Mouse (Mus musculus): Measurements from ENCODE around the gene Amh. TPM values are rescaled to one million over a fixed set of nuclear protein-coding genes. Genes with fewer than 3 reads are reported as not detected.

Amh gene
- polyA plus RNA-seq, 1 experiment from 2014 or later = not detected

- peak within 1 kb of the TSS; percentile 99 for H3K9ac ChIP-seq
- peaks cover 63% of the 10 kb centered on the region for H3K36me3 ChIP-seq
Measured at GRCm38 (mm10) chr10:80798150-80799006, 6.7 kb upstream of the Amh start, which contains the start of the genes Sf3a2 and Plekhj1. Gene Sf3a2 (plus strand): TSS chr10:80798198. Gene Plekhj1 (minus strand): TSS chr10:80798626.

GRCm38 (mm10) chr10:80799070-80799566, 5.9 kb upstream of the Amh start:
- peak overlapping the region; percentile 93 for H3K4me3 ChIP-seq
- peaks cover 63% of the 10 kb centered on the region for H3K36me3 ChIP-seq
- H3K4me2 ChIP-seq = peak overlapping the region; percentile 83
- no peak for ATAC-seq (ENCODE audit: insufficient number of reproducible peaks, insufficient read depth, low FRiP score, low TSS enrichment, low read depth)
- peaks cover 27% of the 10 kb centered on the region for H3K4me1 ChIP-seq
- peak overlapping the region; percentile 99 for H3K9ac ChIP-seq
- 3% methylated on average over 18 of the region's 18 CpGs for WGBS
- H3K27ac ChIP-seq = peak overlapping the region; percentile 97
- H3K27me3 ChIP-seq = no peaks in the 10 kb centered on the region
- no peaks in the 10 kb centered on the region for H3K9me3 ChIP-seq

More at GRCm38 (mm10) chr10:80798150-80799006, 6.7 kb upstream of the Amh start, which contains the start of the genes Sf3a2 and Plekhj1:
- Histone ChIP-seq H3K4me2 (peak within 1 kb of the TSS; percentile 83), H3K9me3 (no peaks in the 10 kb centered on the region), H3K4me1 (peaks cover 27% of the 10 kb centered on the region), H3K27me3 (no peaks in the 10 kb centered on the region), H3K4me3 (peak within 1 kb of the TSS; percentile 93), H3K27ac (peak within 1 kb of the TSS; percentile 97)
- peak; percentile 80 for ATAC-seq (ENCODE audit: insufficient number of reproducible peaks, insufficient read depth, low FRiP score, low TSS enrichment, low read depth)
- WGBS = under 1% methylated on average over 104 of the region's 104 CpGs

GRCm38 (mm10) chr10:80802204-80802912, 2.7 kb upstream of the Amh start:
- 84% methylated on average over 10 of the region's 10 CpGs for WGBS
- Histone ChIP-seq H3K4me3 (no peak overlapping the region), H3K4me1 (peaks cover 28% of the 10 kb centered on the region), H3K27ac (no peak overlapping the region), H3K9me3 (no peaks in the 10 kb centered on the region), H3K27me3 (0 out of 2 replicates have a peak, but pooled peaks cover 9% of the 10 kb centered on the region), H3K36me3 (peaks cover 52% of the 10 kb centered on the region), H3K4me2 (no peak overlapping the region), H3K9ac (peak overlapping the region; percentile 40; the same call in 1 of the 2 replicates)
- ATAC-seq (ENCODE audit: insufficient number of reproducible peaks, insufficient read depth, low FRiP score, low TSS enrichment, low read depth) = no peak

GRCm38 (mm10) chr10:80802996-80803395, 2.0 kb upstream of the Amh start:
- H3K9me3 ChIP-seq = no peaks in the 10 kb centered on the region
- no peak overlapping the region for H3K9ac ChIP-seq
- no peak for ATAC-seq (ENCODE audit: insufficient number of reproducible peaks, insufficient read depth, low FRiP score, low TSS enrichment, low read depth)
- H3K4me1 ChIP-seq = peaks cover 35% of the 10 kb centered on the region
- WGBS = 79% methylated on average over 3 of the region's 3 CpGs
- no peak overlapping the region for H3K4me3 ChIP-seq
- peaks cover 12% of the 10 kb centered on the region for H3K27me3 ChIP-seq
- no peak overlapping the region for H3K4me2 ChIP-seq
- no peak overlapping the region; the same call in 1 of the 2 replicates for H3K27ac ChIP-seq
- peaks cover 52% of the 10 kb centered on the region for H3K36me3 ChIP-seq

- no peak for ATAC-seq (ENCODE audit: insufficient number of reproducible peaks, insufficient read depth, low FRiP score, low TSS enrichment, low read depth)
- no peak overlapping the region for H3K4me3 ChIP-seq
- no peak overlapping the region for H3K27ac ChIP-seq
- peaks cover 26% of the 10 kb centered on the region for H3K27me3 ChIP-seq
- peak overlapping the region; percentile 32; the same call in 1 of the 2 replicates for H3K9ac ChIP-seq
- peaks cover 52% of the 10 kb centered on the region for H3K36me3 ChIP-seq
- H3K9me3 ChIP-seq = no peaks in the 10 kb centered on the region
- 100% methylated on average over 2 of the region's 2 CpGs for WGBS
- no peak overlapping the region for H3K4me2 ChIP-seq
- H3K4me1 ChIP-seq = peaks cover 47% of the 10 kb centered on the region
Measured at GRCm38 (mm10) chr10:80804340-80804739, 703 bp upstream of the Amh start.

- WGBS = 73% methylated on average over 5 of the region's 5 CpGs
- Histone ChIP-seq H3K4me2 (no peak overlapping the region), H3K36me3 (peaks cover 52% of the 10 kb centered on the region), H3K27me3 (peaks cover 35% of the 10 kb centered on the region), H3K9me3 (no peaks in the 10 kb centered on the region), H3K4me3 (no peak overlapping the region), H3K27ac (no peak overlapping the region), H3K9ac (0 out of 2 replicates have a peak overlapping the region, but pooled peaks have one; percentile 32), H3K4me1 (peaks cover 43% of the 10 kb centered on the region)
- ATAC-seq (ENCODE audit: insufficient number of reproducible peaks, insufficient read depth, low FRiP score, low TSS enrichment, low read depth) = no peak
Measured at GRCm38 (mm10) chr10:80805322-80805721, 279 bp downstream of the Amh start.

GRCm38 (mm10) chr10:80805925-80806324, 882 bp downstream of the Amh start:
- H3K36me3 ChIP-seq = peaks cover 46% of the 10 kb centered on the region
- peaks cover 42% of the 10 kb centered on the region for H3K4me1 ChIP-seq
- peaks cover 41% of the 10 kb centered on the region for H3K27me3 ChIP-seq
- ATAC-seq (ENCODE audit: insufficient number of reproducible peaks, insufficient read depth, low FRiP score, low TSS enrichment, low read depth) = no peak
- WGBS = 20% methylated on average over 3 of the region's 3 CpGs
- no peaks in the 10 kb centered on the region for H3K9me3 ChIP-seq
- H3K4me3 ChIP-seq = 0 out of 2 replicates have a peak overlapping the region, but pooled peaks have one; percentile 51
- no peak overlapping the region for H3K9ac ChIP-seq
- no peak overlapping the region for H3K27ac ChIP-seq
- peak overlapping the region; percentile 94; the same call in 1 of the 2 replicates for H3K4me2 ChIP-seq

- H3K36me3 ChIP-seq = peaks cover 40% of the 10 kb centered on the region
- no peaks in the 10 kb centered on the region for H3K9me3 ChIP-seq
- peak overlapping the region; percentile 51 for H3K4me3 ChIP-seq
- peaks cover 46% of the 10 kb centered on the region for H3K27me3 ChIP-seq
- H3K4me2 ChIP-seq = peak overlapping the region; percentile 94
- peaks cover 42% of the 10 kb centered on the region for H3K4me1 ChIP-seq
- peak overlapping the region; percentile 88 for H3K27ac ChIP-seq
- no peak for ATAC-seq (ENCODE audit: insufficient number of reproducible peaks, insufficient read depth, low FRiP score, low TSS enrichment, low read depth)
- 43% methylated on average over 34 of the region's 34 CpGs for WGBS
- H3K9ac ChIP-seq = peak overlapping the region; percentile 79
Measured at GRCm38 (mm10) chr10:80806341-80807056, 1.5 kb downstream of the Amh start.

- H3K27me3 ChIP-seq = peaks cover 46% of the 10 kb centered on the region
Measured at GRCm38 (mm10) chr10:80807057-80807627, 2.1 kb downstream of the Amh start.

GRCm38 (mm10) chr10:80808099-80808984, 3.3 kb downstream of the Amh start:
- Histone ChIP-seq H3K27ac (no peak overlapping the region), H3K27me3 (peaks cover 46% of the 10 kb centered on the region)
- ATAC-seq (ENCODE audit: insufficient number of reproducible peaks, insufficient read depth, low FRiP score, low TSS enrichment, low read depth) = no peak

More at GRCm38 (mm10) chr10:80807057-80807627, 2.1 kb downstream of the Amh start:
- peaks cover 42% of the 10 kb centered on the region for H3K4me1 ChIP-seq
- peak overlapping the region; percentile 88 for H3K27ac ChIP-seq
- ATAC-seq (ENCODE audit: insufficient number of reproducible peaks, insufficient read depth, low FRiP score, low TSS enrichment, low read depth) = peak; percentile 21
- H3K36me3 ChIP-seq = peaks cover 34% of the 10 kb centered on the region
- WGBS = under 1% methylated on average over 58 of the region's 58 CpGs
- H3K9me3 ChIP-seq = no peaks in the 10 kb centered on the region
- peak overlapping the region; percentile 94 for H3K4me2 ChIP-seq
- H3K9ac ChIP-seq = peak overlapping the region; percentile 79
- H3K4me3 ChIP-seq = peak overlapping the region; percentile 51

More at GRCm38 (mm10) chr10:80808099-80808984, 3.3 kb downstream of the Amh start:
- peak overlapping the region; percentile 54 for H3K9ac ChIP-seq
- H3K4me3 ChIP-seq = peak overlapping the region; percentile 51
- WGBS = 15% methylated on average over 40 of the region's 40 CpGs
- peaks cover 22% of the 10 kb centered on the region for H3K36me3 ChIP-seq
- H3K4me1 ChIP-seq = peaks cover 42% of the 10 kb centered on the region
- H3K9me3 ChIP-seq = no peaks in the 10 kb centered on the region
- H3K4me2 ChIP-seq = peak overlapping the region; percentile 94
